Mouse (Mus musculus) effector memory CD4-positive, alpha-beta T cell, adult 7 months (primary cell): ENCODE data around the gene Aarsd1. TPM values are rescaled to one million over a fixed set of nuclear protein-coding genes. Genes with fewer than 3 reads are reported as not detected.

ENCODE experiments used
- polyA plus RNA-seq: library from polyadenylated mRNA; unstranded; fragments of 100-300 nt; shearing (Covaris generic); gene quantifications from one replicate; pipeline ENCODE4 v1.2.1, GENCODE M21; 2017

Gene Aarsd1
- 26.2 TPM for polyA plus RNA-seq

GRCm38 (mm10) chr11:101417101-101417855 lies at the start of gene Aarsd1:
TSS of gene Aarsd1 (minus strand) at chr11:101417615.

GRCm38 (mm10) chr11:101465869-101466551 lies 48.6 kb upstream of the Aarsd1 start, which contains the start of gene Vat1:
TSS of gene Vat1 (minus strand) at chr11:101466230.

GRCm38 (mm10) chr11:101464211-101465100 lies 47.0 kb upstream of the Aarsd1 start, which contains the start of gene Rnd2:
TSS of gene Rnd2 (plus strand) at chr11:101464999.

GRCm38 (mm10) chr11:101448274-101448746 lies 30.9 kb upstream of the Aarsd1 start, which contains the start of gene Ifi35:
TSS of gene Ifi35 (plus strand) at chr11:101448407.

GRCm38 (mm10) chr11:101442127-101442693 lies 24.8 kb upstream of the Aarsd1 start, which contains the start of gene Rpl27:
TSS of gene Rpl27 (plus strand) at chr11:101442298.

GRCm38 (mm10) chr11:101424925-101425813 lies 7.8 kb upstream of the Aarsd1 start, which contains the start of the genes Rundc1 and Ptges3l:
TSS of gene Rundc1 (plus strand) at chr11:101425085.
TSS of gene Ptges3l (minus strand) at chr11:101425333.

GRCm38 (mm10) chr11:101424105-101424851 lies 6.9 kb upstream of the Aarsd1 start, which contains the start of gene Gm27029:
TSS of gene Gm27029 (minus strand) at chr11:101424796.

GRCm38 (mm10) chr11:101367326-101367935 lies 50.0 kb downstream of the Aarsd1 start, which contains the start of gene G6pc:
TSS of gene G6pc (plus strand) at chr11:101367561.

Other genes starting within 250 kb of the Aarsd1 start
- gene Cntnap1, start 247.1 kb downstream of the Aarsd1 start, polyA plus RNA-seq: 0.11 TPM
- not detected for gene Plekhh3, start 246.3 kb downstream of the Aarsd1 start, polyA plus RNA-seq
- not detected for gene Ccr10, start 242.2 kb downstream of the Aarsd1 start, polyA plus RNA-seq
- gene Ezh1, start 191.2 kb downstream of the Aarsd1 start, polyA plus RNA-seq: 87.5 TPM
- gene Ramp2, start 171.6 kb downstream of the Aarsd1 start, polyA plus RNA-seq: 2.8 TPM
- 87.7 TPM for gene Vps25, start 163.9 kb downstream of the Aarsd1 start, polyA plus RNA-seq
- 0.30 TPM for gene Wnk4, start 157.0 kb downstream of the Aarsd1 start, polyA plus RNA-seq
- not detected for gene Cntd1, start 138.6 kb downstream of the Aarsd1 start, polyA plus RNA-seq
- gene Coa3, start 138.5 kb downstream of the Aarsd1 start, polyA plus RNA-seq: 48.4 TPM
- 206 TPM for gene Becn1, start 115.3 kb downstream of the Aarsd1 start, polyA plus RNA-seq
- 167 TPM for gene Psme3, start 101.4 kb downstream of the Aarsd1 start, polyA plus RNA-seq
- 3.3 TPM for gene Aoc2, start 92.6 kb downstream of the Aarsd1 start, polyA plus RNA-seq
- gene Aoc3, start 87.0 kb downstream of the Aarsd1 start, polyA plus RNA-seq: not detected
- gene G6pc, start 50.1 kb downstream of the Aarsd1 start, polyA plus RNA-seq: not detected
- gene Gm27029, start 7.2 kb upstream of the Aarsd1 start, polyA plus RNA-seq: 3.5 TPM
- 33.8 TPM for gene Rundc1, start 7.5 kb upstream of the Aarsd1 start, polyA plus RNA-seq
- 4.8 TPM for gene Ptges3l, start 7.7 kb upstream of the Aarsd1 start, polyA plus RNA-seq
- gene Rpl27, start 24.7 kb upstream of the Aarsd1 start, polyA plus RNA-seq: 323 TPM
- gene Ifi35, start 30.8 kb upstream of the Aarsd1 start, polyA plus RNA-seq: 127 TPM
- gene Rnd2, start 47.4 kb upstream of the Aarsd1 start, polyA plus RNA-seq: 0.27 TPM
- 0.62 TPM for gene Vat1, start 48.6 kb upstream of the Aarsd1 start, polyA plus RNA-seq
- gene Brca1, start 134.3 kb upstream of the Aarsd1 start, polyA plus RNA-seq: 2.2 TPM
- gene Nbr1, start 134.5 kb upstream of the Aarsd1 start, polyA plus RNA-seq: 136 TPM
- gene Tmem106a, start 164.6 kb upstream of the Aarsd1 start, polyA plus RNA-seq: 15.4 TPM
- not detected for gene Gm11634, start 181.6 kb upstream of the Aarsd1 start, polyA plus RNA-seq
- 45.2 TPM for gene Rdm1, start 209.6 kb upstream of the Aarsd1 start, polyA plus RNA-seq
- 12.0 TPM for gene Arl4d, start 247.9 kb upstream of the Aarsd1 start, polyA plus RNA-seq